Mouse (Mus musculus): ENCODE measurements around the gene Baz2b.

Baz2b gene

DNA sequence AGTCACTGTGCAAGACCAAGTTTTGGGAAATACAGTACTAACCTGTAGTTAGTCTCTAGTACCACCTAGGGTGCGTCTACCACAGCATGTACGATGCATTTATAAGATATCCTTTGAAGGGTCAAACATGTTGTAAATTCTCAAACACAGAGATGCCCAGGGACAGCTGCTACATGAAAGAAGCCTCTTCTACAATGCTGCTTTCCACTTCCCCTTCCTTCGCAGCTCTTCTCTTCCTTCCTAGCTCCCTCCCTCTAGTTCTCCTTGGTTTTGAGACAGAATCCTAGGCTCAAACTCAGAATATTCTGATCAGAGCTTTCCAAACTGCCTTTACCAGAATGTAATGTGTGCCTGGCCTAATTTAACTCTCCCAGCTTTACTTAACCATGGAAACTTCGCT, 159.8 kb downstream of the Baz2b start:
- DNase-seq (ENCODE audit: low spot score) = no peak

GRCm38 (mm10) chr2:60049351-60049750, 160.3 kb downstream of the Baz2b start:
- DNase-seq (ENCODE audit: low spot score) = no peak

DNA sequence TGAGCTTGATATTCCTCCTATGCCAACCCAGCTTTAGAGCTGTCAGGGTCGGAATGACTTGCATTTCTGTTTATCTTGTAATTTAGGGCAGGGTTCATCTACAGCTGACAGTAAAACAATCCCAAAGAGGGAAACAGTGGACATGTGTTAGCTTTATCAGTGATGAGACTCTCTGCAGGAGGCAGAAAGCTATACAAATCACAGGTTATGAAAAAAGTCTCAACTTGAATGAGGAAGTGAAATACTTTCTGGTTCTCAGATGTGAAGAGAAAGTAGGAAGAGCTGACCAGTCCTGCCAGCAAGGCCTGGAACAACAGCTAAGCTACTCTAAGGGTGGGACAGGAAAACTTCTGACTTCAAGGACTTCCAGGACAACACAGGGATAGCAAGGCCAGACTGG, 163.6 kb downstream of the Baz2b start:
- DNase-seq (ENCODE audit: low spot score) = no peak

DNA sequence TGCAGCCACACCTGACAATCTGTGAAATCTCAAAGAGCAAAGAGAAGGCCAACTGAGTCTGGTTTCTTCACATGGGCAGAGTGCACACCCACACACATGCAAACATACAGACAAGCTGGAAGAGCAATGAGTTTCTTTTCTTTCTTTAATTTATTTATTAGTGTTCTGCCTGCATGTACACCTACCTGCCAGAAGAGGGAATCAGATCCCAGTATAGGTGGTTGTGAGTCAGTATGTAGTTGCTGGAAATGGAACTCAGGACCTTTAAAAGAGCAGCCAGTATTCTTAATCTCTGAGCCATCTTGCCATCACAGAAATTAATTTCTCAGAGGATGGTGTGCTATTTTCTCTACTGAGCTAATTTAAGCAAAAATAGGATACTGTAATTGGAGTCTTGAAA, 164.7 kb downstream of the Baz2b start:
- DNase-seq (ENCODE audit: low spot score) = no peak

DNA sequence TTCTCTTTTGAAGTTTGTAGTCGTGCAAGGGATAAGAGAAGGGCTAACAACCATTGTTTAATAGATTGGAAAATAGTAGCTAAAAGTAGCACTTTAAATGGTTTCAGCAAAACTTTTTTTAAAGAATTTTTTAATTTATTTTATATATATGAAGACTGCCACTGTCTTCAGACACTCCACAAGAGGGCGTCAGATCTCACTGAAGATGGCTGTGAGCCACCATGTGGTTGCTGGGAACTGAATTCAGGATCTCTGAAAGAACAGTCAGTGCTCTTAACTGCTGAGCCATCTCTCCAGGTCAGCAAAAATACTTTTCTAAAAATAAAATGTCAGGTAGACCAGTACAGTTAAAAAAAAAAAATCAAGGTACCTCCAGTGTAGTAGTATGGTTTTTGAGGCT, 165.1 kb downstream of the Baz2b start:
- DNase-seq (ENCODE audit: low spot score) = no peak

GRCm38 (mm10) chr2:60042699-60043098, 166.9 kb downstream of the Baz2b start:
- DNase-seq (ENCODE audit: low spot score) = no peak

DNA sequence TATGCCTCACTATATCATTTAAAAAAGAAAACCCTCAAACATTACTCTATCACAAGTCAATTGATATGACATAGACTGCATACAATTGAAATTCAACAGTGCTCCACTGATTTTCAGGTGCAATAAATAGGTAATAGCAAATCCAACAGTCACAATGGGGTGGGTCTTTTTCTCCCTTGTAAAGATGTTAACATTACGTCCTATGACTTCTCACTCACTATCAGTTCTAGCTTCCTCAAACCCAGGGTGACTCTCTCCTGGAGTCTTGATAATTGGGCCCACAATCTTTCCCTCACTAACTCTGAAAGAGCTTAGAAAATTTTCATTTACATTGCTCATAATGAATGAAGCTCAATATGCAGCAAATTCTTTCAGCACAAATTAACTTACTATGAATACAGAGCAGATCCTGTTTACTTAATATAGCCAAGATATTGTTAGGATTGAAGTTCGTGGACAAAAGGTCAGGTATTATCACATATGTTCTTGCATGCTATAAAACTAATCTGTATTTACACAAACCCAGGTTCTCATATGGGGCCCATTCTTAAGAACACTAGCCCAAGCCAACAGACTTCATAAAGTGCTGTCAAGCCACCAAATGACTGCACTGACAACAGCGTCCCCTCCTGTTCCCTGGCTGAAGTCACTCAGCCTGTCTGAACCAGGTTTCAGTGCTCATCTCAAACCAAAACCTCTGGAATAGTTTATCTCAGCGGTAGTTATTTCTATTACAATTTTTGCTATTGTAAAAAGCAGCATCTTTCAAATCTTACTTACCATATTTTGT, 168.0 kb downstream of the Baz2b start:
- DNase-seq (ENCODE audit: low spot score) = no peak

- no peak for DNase-seq (ENCODE audit: low spot score)
Measured at GRCm38 (mm10) chr2:60040162-60040561, 169.5 kb downstream of the Baz2b start.

DNA sequence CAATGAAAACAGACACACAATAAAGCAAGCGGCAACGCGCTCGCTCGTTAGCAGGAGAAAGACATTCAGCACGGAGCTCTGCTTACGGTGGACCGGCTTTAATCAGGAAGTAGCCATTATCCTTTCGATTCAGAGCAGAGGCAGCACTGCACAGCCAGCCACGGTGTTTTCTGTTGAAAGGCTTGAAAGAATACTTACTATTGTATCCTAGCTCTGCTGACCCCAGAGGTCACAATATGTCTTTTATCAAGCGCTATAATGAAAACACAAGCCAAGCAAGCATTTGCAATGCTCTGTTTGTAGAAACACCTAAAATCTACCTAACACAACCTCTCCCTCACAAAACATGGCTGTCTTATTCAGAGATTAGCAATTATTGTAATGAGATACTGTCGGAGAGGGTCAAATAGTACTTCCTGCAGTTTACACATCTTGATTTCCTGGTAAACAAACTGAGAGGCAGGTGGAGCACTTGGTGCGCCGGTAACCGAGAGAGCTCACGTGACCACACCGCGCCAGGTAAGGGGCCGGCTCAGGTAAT, 172.6 kb downstream of the Baz2b start:
- DNase-seq (ENCODE audit: low spot score) = peak; percentile 82

GRCm38 (mm10) chr2:60036361-60036760, 173.3 kb downstream of the Baz2b start:
- no peak for DNase-seq (ENCODE audit: low spot score)

GRCm38 (mm10) chr2:60030991-60031390, 178.6 kb downstream of the Baz2b start:
- DNase-seq (ENCODE audit: low spot score) = no peak

- no peak for DNase-seq (ENCODE audit: low spot score)
Measured at GRCm38 (mm10) chr2:60029020-60029419, 180.6 kb downstream of the Baz2b start.

DNA sequence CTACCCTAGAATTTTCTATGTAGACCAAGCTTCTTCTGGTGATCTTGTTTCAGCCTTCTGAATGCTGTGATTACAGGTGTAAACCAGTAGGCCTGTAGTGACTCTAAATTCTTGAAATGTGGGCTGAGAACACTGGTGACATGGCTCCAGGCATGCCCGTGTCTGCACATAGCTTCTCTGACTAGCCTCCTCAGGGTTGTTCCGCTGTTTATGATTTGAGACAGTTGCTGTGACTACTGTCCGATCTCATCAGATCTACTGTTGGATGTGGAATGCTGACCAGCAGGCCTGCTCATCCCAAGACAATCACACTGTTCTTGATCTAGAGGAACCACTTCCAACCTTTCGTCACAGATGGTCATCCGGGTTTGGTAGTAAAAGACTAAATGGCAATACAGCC, 182.5 kb downstream of the Baz2b start:
- DNase-seq (ENCODE audit: low spot score) = no peak

DNA sequence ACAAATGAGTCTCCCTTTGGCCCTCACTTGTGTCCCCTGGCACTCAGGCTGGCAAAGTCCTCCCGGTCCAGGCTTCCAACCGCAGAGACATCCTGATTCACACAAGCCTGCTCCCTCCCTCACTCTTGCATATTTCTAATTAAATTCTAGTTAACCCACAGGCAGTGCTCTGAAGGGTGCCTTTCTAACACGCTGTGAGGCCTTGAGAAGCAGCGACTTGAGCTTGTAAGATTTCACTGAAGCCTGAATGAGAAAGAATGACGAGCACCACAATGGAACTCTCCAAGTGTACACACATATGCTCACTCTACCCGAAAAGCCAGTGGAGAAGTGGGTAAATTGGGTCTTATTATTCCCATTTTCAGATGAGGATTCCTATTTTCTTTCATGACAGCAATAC, 183.1 kb downstream of the Baz2b start:
- no peak for DNase-seq (ENCODE audit: low spot score)

- DNase-seq (ENCODE audit: low spot score) = no peak
Measured at GRCm38 (mm10) chr2:60023777-60024176, 185.9 kb downstream of the Baz2b start.

DNA sequence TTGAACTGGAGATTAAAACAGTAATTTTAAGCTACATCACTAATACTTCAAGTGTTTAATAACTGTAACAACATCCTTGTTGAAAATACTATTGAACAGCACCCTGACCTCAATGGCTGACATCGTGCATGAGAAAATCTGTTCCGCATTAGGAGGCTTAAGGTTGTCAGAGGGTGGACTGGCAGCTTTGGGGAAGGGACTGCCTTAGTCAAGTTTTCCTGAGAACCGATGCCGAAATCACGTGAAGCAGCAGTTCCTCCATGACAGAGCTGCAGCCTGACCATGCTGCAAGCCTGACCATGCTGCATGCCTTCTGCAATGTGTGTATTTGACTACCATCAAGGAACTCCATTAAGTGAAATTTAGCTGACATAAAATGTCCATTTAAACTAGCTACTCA, 188.1 kb downstream of the Baz2b start:
- DNase-seq (ENCODE audit: low spot score) = peak; percentile 68

DNA sequence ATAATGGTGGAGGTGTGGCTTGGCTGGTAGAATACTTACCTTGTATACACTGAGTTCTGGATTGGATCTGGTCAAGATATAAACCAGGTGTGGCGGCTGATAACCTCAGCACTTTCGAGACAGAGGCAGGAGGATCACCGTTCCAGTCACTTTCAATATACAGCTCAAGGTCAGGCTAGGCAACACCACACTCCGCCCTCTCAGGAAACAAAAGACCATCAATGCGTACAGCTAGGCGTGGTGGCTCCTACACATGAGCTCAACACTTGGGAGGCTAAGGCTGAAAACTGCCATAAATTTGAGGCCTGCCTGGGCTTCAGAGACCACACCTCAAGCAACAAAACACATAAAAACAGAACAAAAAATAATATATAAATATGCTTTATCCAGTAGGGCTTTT, 188.5 kb downstream of the Baz2b start:
- DNase-seq (ENCODE audit: low spot score) = peak; percentile 39

GRCm38 (mm10) chr2:60019546-60020250, 189.9 kb downstream of the Baz2b start:
- DNase-seq (ENCODE audit: low spot score) = no peak

GRCm38 (mm10) chr2:60018875-60019501, 190.7 kb downstream of the Baz2b start:
- DNase-seq (ENCODE audit: low spot score) = no peak

- no peak for DNase-seq (ENCODE audit: low spot score)
Measured at GRCm38 (mm10) chr2:60011526-60011925, 198.1 kb downstream of the Baz2b start.

DNA sequence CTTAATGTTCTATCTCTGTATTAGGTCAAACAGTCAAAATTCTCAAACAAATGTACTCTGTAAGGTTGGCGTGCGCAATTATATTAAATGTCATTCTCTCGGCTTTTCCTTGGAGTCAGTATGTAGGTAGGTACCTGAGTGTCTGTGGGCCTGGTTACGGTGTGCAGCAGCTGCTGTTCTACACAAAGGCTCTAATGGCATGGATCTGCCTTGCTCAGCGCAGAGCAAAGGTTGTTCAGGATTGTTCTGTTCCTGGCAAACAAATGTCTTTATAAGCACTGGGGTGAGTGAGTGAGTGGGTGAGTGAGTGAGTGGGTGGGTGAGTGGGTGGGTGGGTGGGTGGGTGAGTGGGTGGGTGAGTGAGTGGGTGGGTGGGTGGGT, 206.0 kb downstream of the Baz2b start:
- DNase-seq (ENCODE audit: low spot score) = no peak

DNA sequence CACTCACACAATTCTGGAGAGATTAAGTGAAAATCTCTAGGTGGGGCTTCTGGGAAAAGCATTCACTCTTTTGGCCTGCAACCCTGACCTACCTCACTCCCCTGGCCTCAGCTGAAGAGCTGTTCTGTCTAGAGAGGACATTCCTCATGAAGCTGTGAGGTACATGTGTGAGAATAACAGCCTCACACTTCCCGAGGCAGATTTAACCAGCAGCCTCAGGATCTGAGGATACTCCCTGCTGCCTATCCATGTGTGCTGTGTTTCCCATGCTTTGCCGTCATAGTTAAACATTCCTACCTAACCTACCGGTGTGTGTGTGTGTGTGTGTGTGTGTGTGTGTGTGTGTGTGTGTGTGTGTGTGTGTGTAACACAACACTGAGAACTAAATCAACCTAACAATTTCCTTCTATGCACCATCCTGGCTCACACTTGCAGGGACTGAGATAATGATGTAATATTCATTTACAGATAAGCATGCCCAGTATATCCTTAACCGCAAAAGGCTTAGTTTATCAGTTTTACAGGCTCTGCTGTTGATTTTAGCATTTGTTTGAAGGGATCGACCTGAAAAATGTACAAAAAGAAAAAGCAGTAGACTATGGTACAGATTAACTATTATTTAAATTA, 206.5 kb downstream of the Baz2b start:
- DNase-seq (ENCODE audit: low spot score) = no peak
